Mouse (Mus musculus): ENCODE results near the gene Otud1. TPM values are rescaled to one million over a fixed set of nuclear protein-coding genes. Genes with fewer than 3 reads are reported as not detected.

The Otud1 gene
- total RNA-seq, 2 experiments from 2014 or later, result 15.7 to 17.7 TPM

DNA sequence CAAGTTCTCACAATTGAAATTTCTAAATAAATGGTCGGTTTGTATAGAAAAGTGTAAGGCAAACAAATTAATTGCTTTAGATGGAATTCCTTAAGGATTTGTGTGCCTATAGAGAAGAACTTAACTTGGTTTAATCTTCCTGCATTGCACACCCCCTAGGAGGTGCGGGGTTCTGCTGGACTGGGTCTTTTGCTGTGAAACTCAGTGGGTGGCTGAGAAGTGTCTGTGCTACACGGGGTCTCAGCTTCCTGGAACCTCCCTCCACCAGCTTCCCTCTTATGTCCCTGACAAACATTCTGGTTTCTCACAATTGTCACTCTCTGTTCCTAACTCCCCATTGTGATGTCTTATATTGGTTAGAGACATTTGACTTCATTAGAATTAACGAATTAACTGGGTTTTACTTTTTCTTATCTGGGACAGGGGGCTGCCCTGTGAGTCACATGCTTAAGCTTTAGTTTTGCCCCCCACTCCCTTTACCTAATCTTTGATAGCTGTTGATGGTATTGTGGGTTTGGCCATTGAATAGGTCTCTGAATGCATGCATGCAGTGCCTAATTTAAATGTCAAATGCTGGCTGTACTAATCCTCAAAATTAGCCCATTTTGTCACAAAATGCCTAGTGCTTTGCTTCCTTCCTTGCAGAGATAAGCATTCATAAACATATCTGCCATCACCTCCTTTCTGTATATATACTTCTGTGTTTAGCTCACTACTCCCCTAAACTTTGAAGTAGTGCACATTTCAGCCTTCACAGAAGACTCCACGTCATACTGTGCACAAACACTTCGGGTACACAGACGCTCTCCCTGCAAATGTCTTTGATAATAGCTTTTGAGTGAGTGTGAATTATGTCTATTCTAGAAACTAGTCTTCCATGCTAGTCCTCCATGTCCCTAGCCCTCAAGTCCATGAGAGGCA is 7.3 kb downstream of the Otud1 start:
- no peak for DNase-seq
- intact Hi-C loops (cut with DNase I), result loop anchor here (5.0 kb wide), 1 partner anchor 37 kb away; no protein-coding TSS in a partner anchor

DNA sequence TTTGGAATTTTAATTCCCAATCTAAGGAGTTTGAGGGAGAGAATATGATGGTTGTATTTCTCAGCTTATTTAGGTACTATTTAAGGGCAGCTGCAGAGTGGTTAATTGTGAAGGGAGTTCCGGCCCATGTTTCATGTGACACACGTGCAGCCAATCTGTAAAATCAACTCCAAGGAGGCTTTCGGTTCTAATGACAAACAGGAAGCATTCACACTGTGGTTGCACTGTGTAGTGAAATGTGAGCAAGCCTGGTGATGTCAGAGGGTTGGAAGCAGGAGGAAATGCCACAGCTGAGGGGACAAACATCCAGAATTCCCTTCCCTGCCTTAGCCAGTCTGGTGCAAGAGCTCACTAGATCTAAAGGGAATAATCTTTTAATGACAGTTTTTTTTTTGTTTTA is 8.3 kb downstream of the Otud1 start:
- DNase-seq, result peak in 1 of 2 experiments; percentile 28
- intact Hi-C loops (cut with DNase I), result no loop called here

DNA sequence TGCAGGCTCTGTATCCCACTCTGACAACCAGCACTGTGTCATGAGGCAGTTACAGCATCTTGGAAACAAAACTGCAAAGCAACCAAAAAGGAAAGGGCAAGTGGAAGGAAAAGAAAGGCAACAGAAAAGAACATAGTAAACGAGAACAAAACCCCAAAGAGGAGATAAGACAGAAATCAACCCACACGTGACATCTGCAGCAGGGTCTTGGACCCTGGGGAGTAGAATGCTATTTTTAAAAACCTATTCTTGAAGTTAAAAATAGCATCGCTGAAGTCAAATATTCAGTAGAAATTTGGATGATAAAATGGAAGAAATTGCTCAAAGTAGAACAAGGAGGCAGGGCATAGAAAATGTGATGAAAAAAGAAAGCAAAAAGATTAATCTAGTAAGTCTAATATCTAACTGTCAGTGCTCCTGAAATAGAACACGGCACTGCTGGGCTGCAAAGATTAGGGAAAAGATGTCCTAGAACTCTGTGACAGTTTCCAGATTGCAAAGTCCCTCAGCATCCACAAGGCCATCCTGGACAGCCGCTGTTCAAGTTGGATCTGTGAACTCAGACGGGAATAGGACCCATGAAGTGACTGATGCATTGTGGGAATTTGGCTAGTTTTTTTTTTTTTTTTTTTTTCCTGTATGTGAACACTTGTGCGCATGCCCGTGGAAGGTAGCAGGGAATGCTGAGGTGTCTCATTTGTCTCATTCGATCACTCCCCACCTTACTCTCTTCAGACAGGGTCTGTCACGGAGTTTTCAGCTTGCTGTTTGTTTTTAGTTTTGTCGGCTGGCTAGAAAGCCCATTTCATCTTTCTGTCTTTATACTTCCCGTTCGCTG is 13.5 kb downstream of the Otud1 start:
- intact Hi-C loops (cut with DNase I), result no loop called here

DNA sequence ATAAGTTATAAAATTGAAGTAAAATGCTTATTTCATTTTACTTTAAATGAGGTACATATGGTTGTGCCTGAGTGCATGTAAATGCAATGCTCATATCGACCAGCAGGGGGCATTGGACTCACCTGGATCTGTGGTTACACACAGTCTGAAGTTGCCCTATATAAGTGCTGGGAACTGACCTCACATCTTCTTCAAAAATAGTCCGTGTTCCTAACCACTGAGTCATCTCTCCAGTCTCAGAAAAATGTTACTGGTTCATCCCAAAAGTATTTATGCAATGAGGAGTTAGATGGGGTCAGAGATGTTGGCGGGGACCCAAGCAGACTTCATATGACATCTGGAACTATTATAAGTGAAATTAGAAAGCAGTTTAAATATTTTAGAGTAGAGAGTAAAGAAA is 25.4 kb downstream of the Otud1 start:
- peak in 1 of 2 experiments; percentile 21 for DNase-seq
- intact Hi-C loops (cut with DNase I), result no loop called here

More for the DNA sequence above, 13.5 kb downstream of the Otud1 start:
- no peak for DNase-seq

DNA sequence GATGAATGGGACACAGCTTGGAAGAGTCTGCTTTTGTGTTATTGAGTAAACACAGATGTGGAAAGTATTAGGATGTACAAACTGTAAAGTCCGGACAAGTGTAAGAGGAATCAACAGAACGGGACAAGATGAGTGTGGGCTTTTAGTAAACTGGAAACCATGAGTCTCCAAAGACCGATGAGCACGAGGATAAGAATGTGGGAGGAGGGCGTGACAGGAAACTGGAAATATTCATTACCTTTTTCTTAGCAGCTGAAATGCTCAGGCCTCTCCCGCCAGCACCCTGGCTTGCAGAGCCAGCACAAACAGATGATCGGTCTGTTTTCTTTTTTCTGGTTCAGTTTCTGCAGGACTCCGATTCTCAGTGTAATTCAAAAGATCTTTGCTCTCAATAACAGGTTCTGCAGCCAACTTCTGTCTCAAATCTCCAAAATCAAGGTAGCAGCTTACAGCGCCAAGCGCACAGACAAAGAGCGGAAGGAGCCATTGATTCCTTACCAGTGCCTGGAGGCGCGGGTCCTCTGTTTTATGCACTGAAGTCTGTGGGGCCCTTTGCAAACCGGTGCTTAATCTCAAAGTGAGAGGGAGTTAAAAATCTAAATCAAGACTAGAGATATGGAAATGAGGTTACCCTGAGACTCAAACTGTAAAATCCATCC is 28.1 kb downstream of the Otud1 start:
- no peak for DNase-seq
- intact Hi-C loops (cut with DNase I), result no loop called here

DNA sequence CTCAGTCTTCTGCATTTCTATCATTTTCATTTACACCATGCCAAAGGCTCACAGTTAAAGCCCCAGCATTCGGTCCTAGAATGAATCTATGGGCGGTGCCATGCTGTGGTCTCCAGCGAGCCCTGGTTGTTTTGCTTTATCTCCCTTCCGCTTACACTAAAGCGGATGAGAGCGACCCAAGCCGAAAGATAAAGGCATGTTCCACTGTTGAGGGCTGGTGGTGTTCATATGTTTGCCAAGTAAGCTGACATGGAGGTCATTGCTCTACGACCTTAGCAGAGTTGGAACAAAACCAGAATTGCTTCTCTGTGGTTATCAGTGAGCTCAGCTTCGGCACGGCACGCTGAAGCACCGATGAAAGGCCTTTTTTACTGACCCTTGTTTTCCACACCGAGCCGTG is 32.5 kb downstream of the Otud1 start:
- intact Hi-C loops (cut with DNase I), result no loop called here
- DNase-seq, result peak in 1 of 2 experiments; percentile 14

DNA sequence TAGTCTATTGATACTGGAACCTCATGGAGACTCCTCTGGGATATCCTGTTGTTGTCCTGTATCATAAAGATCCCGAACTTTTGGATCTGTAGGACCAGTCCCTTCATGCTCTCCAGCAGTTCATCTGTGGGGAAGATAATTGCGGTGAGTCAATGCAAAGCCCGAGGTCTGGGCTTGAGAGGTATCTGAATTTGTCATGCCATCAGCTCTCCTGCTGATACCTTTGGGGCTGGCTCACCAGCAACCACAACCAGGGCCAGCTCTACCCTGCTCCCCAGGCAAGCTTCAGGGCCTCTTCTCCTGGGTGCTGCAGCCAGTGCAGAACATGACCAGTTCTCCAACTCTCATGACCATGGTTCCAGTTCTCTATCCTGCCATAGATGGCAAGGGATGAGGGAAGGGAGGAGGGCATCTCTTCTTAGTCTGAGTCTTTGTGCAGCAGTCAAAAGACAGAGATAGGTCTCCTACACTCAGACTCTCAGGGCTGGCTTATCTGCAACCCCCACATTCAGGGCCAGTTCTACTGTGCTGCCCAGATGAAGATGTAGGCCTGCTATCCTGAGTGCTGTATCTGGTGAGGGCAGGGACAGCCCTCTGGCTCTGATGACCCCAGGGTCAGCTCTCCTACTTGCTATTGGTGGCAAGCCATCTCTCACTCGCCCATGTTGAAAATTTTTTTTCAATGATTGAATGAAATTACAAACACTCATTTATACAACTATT is 42.2 kb downstream of the Otud1 start:
- DNase-seq, result no peak
- intact Hi-C loops (cut with DNase I), result loop anchor here (5.0 kb wide), 1 partner anchor 37 kb away; no protein-coding TSS in a partner anchor

DNA sequence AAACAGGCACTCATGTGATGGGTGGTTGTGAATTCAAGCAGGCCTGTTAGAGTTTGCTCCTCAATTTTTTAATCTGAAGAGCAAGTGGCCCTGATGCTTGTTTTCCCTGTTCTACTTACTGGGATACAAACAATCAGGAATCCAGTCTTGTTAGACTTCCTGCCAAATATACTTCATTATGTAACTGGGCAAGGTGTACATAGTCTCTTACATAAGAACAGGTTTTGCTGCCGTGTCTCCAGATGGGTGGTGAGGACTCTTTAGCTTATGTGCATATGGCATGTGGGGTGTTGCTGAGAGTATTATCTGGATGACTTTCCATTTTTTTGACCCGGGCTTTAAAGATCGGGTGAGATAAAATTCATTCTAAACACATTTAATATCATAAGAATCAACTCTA is 43.8 kb downstream of the Otud1 start:
- intact Hi-C loops (cut with DNase I), result loop anchor here (5.0 kb wide), 1 partner anchor 39 kb away; no protein-coding TSS in a partner anchor
- DNase-seq, result no peak

DNA sequence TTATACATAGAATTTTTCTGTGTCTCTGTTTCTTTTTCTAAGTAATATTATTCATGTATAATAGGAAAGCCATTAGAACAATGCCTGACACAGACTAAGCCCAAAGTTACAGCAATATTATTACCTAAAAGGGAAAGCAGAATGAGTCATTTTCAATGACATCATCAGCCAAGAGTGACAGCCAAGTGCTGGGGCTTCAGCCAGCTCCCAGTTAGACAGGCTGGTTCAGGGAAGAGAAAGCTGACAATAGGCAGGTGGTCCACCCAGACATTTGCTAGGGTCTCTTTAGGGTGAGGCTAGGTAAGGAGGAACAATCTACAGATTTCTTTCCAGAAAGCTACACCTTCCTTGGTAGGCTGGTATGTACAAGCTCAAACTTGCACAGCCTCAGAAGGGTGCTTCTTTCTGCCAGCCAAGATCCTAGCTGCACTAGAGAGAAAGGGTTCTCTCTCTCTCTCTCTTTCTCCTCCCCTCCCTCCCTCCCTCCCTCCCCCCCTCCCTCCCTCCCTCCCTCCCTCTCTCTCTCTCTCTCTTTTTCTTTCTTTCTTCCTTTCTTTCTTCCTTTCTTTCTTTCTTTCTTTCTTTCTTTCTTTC is 45.6 kb downstream of the Otud1 start:
- intact Hi-C loops (cut with DNase I), result loop anchor here (5.0 kb wide), 1 partner anchor 41 kb away; no protein-coding TSS in a partner anchor

DNA sequence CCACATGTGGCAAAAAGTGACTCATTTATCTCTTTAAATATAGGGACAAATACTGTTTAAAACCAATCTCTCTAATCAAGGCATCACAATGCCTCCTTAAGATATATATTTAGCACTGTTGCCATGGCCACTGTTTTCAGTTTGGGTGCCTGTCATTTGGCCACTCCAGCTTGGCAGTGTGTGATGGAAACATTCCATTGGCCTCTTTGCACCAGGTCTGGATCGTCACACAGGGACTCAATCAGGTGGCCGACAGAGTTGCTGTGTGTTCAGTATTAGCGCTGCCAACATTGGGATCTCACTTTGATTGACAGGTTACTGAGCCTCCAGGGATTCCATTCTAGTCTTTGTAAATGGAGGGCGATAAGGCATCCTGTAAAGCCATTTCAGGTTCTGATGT is 46.1 kb downstream of the Otud1 start:
- DNase-seq, result peak; percentile 53 to 75
- intact Hi-C loops (cut with DNase I), result loop anchor here (5.0 kb wide), 1 partner anchor 41 kb away; no protein-coding TSS in a partner anchor

More for the DNA sequence above, 45.6 kb downstream of the Otud1 start:
- peak; percentile 44 to 61 for DNase-seq

DNA sequence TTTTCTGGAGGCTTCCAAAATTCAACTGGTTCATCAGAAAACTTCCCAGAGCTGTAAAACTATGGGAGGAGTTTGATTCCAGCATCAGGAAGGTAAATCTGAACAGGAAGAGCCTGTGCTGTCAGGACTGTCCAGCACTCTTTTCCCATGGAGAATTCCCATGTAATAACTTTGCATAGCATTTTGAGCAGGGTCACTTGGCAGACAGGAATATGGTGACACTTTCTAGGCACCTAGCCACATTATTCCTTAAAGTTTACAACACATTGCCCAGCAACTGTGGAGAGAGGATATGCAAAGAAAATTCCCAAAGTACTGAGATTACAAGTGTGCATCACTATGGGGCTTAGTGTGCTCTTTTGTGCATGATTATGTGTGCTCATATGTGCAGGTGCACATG is 46.7 kb downstream of the Otud1 start:
- peak in 1 of 2 experiments; percentile 39 for DNase-seq
- intact Hi-C loops (cut with DNase I), result loop anchor here (5.0 kb wide), 1 partner anchor 42 kb away; no protein-coding TSS in a partner anchor

DNA sequence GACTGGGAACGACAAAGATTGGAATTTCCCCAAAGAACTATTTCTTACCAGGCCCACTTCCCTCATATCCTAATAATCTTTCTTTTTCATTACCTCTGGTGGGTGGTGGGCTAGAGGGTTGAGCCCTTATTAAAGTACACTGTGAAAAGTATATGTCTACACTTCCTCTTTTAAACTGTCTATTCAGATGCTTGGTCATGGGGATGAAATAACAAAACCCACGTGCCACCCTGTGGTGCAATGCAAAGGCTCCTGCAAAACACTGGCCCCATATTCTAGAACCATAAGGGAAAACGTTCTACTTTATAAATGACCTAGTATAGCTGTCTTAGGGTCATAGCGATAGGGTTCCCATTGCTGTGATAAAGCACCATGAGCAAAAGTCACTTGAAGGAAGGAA is 49.3 kb downstream of the Otud1 start:
- intact Hi-C loops (cut with DNase I), result no loop called here
- DNase-seq, result no peak

Other genes with a start within 250 kb of the Otud1 start
- gene Ptf1a, start 212.1 kb upstream of the Otud1 start, total RNA-seq (2021), result not detected
- not detected for gene 4921504E06Rik, start 103.8 kb upstream of the Otud1 start, total RNA-seq (2021)